Mouse (Mus musculus) right cerebral cortex, postnatal 36 days (tissue): ENCODE results near the gene Pcolce.

Experiments used
- DNase-seq, 2 experiments: peaks; one replicate each; pipeline ENCODE4 v3.0.0; 2022; ENCODE audit warnings: low spot score in 2 of 2, mixed read lengths in 1 of 2

The Pcolce gene

GRCm38 (mm10) chr5:137595921-137596320, 17.7 kb downstream of the Pcolce start:
- DNase-seq = no peak

GRCm38 (mm10) chr5:137590507-137590906, 23.1 kb downstream of the Pcolce start:
- DNase-seq = no peak

DNA sequence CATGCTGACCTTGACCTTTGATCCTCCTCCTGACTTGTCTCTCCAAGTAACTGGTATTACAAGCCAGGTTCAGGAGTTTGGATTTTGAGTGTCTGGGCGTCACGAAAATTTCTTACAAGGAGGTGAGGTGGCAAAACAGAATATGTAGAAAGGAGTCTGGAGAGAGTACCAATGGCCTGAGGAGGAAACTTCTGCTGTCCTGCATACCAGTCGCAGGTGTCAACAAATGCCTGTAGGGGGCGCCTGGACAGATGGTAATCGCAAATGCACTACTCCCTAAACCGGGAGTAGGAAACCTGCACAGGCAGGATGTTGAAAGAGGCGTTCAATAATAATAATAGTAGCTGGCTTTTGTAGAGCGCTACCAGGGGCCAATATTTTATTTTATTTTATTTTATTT, 28.6 kb downstream of the Pcolce start:
- DNase-seq = peak; percentile 29 to 34

DNA sequence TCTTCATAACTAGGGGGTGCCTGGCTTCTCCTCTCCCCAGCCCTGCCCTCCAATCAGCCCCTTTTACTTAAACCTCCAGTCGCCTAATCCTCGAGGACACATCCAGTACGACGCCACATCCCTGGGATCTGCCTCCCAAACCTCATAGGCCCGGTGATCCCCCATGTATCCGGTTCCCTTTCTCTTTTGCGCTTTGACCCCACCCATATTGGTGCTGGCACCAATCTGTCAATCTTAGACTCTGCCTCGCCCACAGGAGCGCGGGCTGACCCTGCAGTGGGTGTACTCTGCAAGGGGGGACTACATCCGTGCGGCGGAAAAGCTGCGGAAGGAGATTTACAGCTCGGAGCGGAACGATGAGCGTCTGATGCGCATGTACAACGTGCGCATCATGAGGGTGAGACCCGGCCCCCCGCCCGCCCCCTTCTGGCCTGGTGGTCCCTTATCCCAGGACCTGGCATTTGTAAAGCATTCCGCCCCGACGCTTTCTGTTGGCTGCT, 29.9 kb downstream of the Pcolce start:
- DNase-seq = peak; percentile 16 to 29

DNA sequence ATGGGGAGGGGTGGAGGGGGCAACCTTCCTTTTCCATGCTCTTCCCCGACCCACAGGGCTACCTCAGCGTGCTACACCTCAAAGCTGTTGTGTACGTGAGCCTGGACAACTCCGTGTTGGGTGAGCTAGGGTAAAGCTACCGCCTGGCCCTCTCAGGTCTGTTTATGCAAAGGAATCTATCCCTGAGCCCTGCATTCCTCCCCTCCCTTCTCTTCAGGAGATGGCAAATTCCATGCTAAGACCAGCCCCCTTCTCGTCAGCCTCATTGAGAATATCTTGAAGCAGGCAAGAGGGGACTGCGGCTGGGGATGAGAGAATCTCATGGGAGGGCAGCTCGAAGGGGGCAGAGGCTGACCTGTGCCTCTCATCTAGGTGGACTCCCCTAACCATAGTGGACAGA, 30.9 kb downstream of the Pcolce start:
- DNase-seq = no peak

DNA sequence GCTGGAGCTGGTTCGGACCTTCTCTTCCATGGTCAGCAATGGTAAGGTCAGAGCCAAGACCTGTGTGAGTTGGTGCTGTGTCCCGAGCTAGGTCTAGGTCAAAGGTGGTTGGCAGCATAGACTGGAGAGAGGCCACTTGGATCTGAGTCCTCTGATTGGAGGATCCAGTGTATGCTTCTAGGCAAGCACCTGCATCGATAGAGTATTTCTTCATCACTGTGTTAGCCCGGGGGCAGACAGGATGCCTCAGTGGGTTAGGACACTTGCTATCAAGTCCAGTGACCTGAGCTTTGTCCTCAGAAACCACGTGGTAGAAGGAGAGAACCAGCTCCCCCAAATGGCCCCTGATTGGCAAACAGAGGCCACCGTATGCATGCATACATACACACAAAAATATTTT, 33.3 kb downstream of the Pcolce start:
- no peak for DNase-seq

DNA sequence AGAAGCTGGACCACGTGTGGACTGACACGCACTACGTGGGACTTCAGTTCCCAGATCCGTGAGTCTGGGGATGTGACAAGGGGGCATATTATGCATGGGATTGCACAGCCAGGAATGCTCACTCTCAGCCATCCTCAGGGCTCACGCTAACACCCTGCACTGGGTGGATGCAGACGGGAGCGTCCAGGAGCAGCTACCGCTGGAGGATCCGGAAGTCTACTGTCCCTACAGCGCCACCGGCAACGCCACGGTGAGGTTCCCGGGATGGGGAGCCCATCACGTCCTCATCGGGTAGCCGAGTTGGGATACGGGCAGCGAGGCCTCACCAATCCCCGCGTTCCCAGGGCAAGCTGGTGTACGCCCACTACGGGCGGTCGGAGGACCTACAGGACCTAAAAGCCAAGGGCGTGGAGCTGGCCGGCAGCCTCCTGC, 39.1 kb downstream of the Pcolce start:
- DNase-seq = peak; percentile 34 to 39

DNA sequence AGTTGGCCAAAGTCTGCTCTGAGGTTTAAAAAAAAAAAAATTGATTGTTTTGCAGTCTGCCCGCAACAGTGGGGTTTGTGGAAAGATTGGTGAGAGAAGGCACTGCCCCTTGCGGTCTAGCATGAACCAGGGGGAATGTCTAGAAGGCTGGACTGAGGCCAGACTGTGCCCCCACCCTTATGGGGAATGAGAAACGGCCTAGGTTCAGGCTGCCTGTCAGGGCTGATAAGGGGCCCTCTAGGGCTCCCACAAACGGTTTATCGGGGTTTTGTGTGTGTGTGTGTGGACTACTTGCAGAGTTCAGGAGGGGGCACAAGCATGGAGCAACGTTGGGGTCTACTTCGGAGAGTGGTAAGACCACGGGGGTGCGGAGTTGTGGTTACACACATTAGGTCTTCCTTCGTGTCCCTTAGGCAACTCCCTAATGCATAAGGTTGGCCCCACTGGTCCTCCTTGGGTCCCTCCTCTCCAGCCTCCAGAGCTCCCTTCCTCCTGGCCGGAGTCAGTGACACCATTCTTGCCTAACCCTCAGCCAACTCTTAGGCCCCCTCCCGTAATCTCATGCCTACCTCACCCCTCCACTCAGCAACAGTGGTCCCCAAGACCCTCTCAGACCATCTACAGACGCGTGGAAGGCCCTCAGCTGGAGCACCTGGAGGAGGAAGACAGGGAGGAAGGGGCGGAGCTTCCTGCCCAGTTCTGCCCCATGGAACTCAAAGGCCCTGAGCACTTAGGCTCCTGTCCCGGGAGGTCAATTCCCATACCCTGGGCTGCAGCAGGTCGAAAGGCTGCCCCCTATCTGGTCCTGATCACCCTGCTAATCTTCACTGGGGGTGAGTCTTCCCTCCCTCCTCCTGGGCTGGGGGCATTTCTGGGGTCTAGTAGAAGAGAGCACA, 42.6 kb downstream of the Pcolce start:
- no peak for DNase-seq

DNA sequence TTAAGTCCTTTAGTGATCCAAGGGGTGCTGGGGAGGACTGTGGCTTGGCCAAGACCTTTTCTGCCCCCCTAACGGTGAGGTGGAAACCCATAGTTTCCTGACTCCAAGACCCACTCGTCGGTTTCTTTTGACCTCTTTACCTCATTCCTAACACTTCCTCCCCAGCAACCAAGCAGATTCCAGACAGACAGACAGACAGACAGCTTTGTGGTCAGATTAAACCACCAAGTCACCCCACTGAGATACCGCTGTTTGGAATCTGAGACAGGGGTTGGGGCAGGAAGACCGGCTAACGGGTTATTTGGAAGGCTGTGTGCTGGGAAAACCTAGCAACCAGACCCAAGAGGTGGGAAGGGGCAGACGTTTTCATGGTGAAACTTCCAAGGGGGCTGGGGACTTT, 43.4 kb downstream of the Pcolce start:
- no peak for DNase-seq

DNA sequence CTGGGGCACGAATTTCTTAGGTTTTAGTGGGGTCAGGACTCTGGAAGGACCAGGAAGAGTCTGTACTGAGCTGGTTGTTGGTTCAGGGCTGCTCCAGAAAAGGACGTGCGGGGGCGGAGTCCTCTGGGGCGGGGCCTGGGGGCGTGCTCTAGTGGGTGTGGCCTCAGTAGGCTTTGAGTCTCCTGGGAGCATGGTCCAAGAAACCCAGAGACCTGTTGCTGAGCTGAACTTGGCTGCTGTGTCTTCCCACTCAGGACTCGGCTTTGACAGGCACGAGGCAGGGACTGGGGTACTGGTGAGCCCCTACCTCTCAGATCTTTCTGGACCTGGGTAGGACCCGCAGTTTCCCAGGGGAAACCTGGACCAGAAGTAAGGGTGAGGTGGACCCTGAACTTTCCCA, 43.9 kb downstream of the Pcolce start, which contains the start of gene Tfr2:
Gene Tfr2, plus strand, starts transcription at position 176 of the 400 bp plus-strand sequence.
- no peak for DNase-seq

DNA sequence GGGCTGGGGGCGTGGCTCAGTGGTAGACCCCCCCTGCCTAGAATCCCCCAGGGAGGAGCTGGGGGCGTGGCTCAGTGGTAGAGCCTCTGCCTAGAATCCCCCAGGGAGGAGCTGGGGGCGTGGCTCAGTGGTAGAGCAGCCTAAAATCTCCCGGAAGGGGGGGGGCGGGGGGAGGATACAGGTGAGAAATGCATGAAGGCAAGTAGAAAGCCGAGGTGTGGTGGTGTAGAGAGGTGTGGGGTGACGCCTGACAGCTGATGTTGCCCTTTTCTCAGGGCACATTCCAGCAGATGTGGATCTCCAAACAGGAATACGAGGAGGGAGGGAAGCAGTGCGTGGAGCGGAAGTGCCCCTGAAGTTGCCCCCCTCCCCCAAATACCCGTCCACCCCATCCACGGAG, 44.6 kb downstream of the Pcolce start:
- DNase-seq = no peak

- DNase-seq = no peak
These were observed 45.3 kb downstream of the Pcolce start for GRCm38 (mm10) chr5:137568223-137568798.

GRCm38 (mm10) chr5:137566416-137566815, 47.2 kb downstream of the Pcolce start:
- no peak for DNase-seq

DNA sequence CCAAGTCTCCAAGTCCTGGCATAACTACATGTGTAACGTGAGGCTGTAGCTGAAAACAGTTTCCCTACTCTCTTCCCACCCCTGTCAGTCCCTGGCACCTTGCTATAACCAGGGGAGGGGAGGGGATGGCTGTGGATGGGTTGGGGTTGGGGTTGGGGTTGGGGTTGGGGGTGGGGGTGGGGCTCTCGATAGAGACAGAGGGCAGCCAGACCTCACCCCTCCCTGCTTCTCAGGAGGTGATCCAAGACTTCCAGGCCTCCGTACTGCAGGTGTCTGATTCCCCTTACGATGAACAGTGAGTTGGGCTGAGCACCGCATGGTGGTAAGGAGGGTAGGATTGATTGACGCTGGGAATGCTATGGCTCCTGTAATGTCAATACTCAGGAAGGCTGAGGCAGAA, 47.8 kb downstream of the Pcolce start:
- no peak for DNase-seq

GRCm38 (mm10) chr5:137562965-137563364, 50.6 kb downstream of the Pcolce start:
- DNase-seq = peak in 1 of 2 experiments; percentile 61

DNA sequence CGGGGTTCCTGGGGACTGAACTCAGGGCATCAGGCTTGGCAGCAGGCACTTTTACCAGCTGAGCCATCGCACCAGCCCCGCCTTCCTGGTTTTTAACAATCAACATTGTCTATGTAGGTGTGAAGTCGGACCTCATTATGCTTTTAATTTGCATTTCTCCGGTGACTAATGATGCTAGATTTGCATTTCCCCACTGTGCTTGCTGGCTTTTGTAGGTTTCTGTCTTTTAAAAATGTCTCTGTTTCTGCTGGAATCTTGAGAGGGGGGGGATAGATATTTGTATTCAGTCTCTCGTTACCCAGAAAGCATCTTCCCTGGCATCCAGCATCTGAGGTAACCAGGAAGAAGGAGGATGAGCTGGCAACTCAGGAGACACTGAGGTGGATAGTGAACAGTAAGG, 52.0 kb downstream of the Pcolce start:
- no peak for DNase-seq
